Mouse (Mus musculus) myocyte (in vitro differentiated cells): ENCODE data around the gene Coro2b.

Source experiments
- POLR2A ChIP-seq: IDR thresholded peaks from one replicate; pipeline ENCODE4 v1.6.1; 2011; ENCODE audit warnings: low read depth, mild to moderate bottlenecking, control low read depth, moderate library complexity; ENCODE audit not compliant: insufficient read length
- POLR2AphosphoS2 ChIP-seq: IDR thresholded peaks from one replicate; pipeline ENCODE4 v1.6.1; 2011; ENCODE audit warnings: low read depth, control low read depth; ENCODE audit not compliant: insufficient read length
- USF1 ChIP-seq: IDR thresholded peaks from one replicate; pipeline ENCODE4 v1.6.1; 2011; ENCODE audit warnings: low read depth, mild to moderate bottlenecking, control low read depth, moderate library complexity

DNA sequence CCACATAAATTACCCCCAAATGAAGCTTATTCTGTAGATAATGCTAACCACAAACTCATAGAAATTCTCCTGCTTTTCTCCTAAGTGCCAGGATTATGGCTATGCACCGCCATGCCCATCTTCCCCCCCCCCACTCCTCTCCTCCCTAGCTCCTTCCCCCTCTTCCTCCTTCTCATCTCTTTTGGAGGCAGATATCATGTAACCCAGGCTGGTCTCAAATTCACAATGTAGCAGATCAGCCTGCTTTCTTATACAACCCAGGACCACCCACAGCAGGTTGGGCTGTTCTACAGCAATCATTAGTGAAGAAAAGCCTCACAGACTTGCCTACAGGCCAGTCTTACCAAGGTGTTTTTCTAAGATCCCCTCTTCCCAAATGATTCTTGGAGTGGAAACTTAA is 135.3 kb downstream of the Coro2b start:
- TF ChIP-seq USF1 (no peak), POLR2A (no peak), POLR2AphosphoS2 (no peak)
